Mouse (Mus musculus) C2C12 (cell line): ENCODE data around the gene Il7r. TPM values are rescaled to one million over a fixed set of nuclear protein-coding genes. Genes with fewer than 3 reads are reported as not detected.

ENCODE experiments used
- H3K27me3 ChIP-seq: one replicate; pipeline ENCODE4 v1.6.1; 2011; ENCODE audit not compliant: control insufficient read depth, insufficient read depth, insufficient read length
- H3K36me3 ChIP-seq: one replicate; pipeline ENCODE4 v1.6.1; 2011; ENCODE audit not compliant: control insufficient read depth, insufficient read depth
- H3K4me3 ChIP-seq: one replicate; pipeline ENCODE4 v1.5.1; 2011; ENCODE audit warnings: mild to moderate bottlenecking, control low read depth; ENCODE audit not compliant: poor library complexity, insufficient read depth, severe bottlenecking
- H3K79me2 ChIP-seq: one replicate; pipeline ENCODE4 v1.6.1; 2011; ENCODE audit not compliant: control insufficient read depth, insufficient read depth
- H3K79me3 ChIP-seq: one replicate; pipeline ENCODE4 v1.6.1; 2011; ENCODE audit warnings: low read depth, control low read depth
- H3ac ChIP-seq: one replicate; pipeline ENCODE3; 2011; ENCODE audit warnings: low read depth; ENCODE audit not compliant: control insufficient read depth, insufficient read length
- CEBPB ChIP-seq: IDR thresholded peaks from one replicate; pipeline ENCODE4 v1.6.1; 2011; ENCODE audit warnings: low read depth, mild to moderate bottlenecking, control low read depth, moderate library complexity
- CTCF ChIP-seq: IDR thresholded peaks from one replicate; pipeline ENCODE4 v1.5.1; 2011; ENCODE audit not compliant: control insufficient read depth, insufficient read depth, insufficient read length
- FOSL1 ChIP-seq: IDR thresholded peaks from one replicate; pipeline ENCODE4 v1.8.0; 2011; ENCODE audit warnings: mild to moderate bottlenecking, low read length; ENCODE audit not compliant: poor library complexity, insufficient read depth, severe bottlenecking
- MAX ChIP-seq: IDR thresholded peaks from one replicate; pipeline ENCODE4 v1.6.1; 2011; ENCODE audit warnings: mild to moderate bottlenecking, control low read depth
- MYOD1 ChIP-seq: IDR thresholded peaks from one replicate; pipeline ENCODE4 v1.6.1; 2011; ENCODE audit warnings: low read depth; ENCODE audit not compliant: control insufficient read depth, insufficient read length
- MYOG ChIP-seq: IDR thresholded peaks from one replicate; pipeline ENCODE4 v1.6.1; 2011; ENCODE audit not compliant: control insufficient read depth, insufficient read length; ENCODE audit errors: extremely low read depth
- USF1 ChIP-seq: IDR thresholded peaks from one replicate; pipeline ENCODE4 v1.6.1; 2011; ENCODE audit warnings: low read depth, mild to moderate bottlenecking, control low read depth, moderate library complexity
- long read RNA-seq, 2 experiments: library from polyadenylated mRNA; unstranded; transcript quantifications; one replicate each; pipeline ENCODE4 v2.0.0; 2019 to 2020
- polyA plus RNA-seq: library from polyadenylated mRNA; unstranded; fragments of >200 nt; fragmentation: generic; extraction: Trizol; gene quantifications from one replicate; pipeline ENCODE4 v1.2.1, GENCODE M21; 2012; ENCODE audit warnings: missing spikeins

Il7r gene
- not detected for polyA plus RNA-seq
- long read RNA-seq, experiment 1: 0 reads
- long read RNA-seq, experiment 2: 0 reads

DNA sequence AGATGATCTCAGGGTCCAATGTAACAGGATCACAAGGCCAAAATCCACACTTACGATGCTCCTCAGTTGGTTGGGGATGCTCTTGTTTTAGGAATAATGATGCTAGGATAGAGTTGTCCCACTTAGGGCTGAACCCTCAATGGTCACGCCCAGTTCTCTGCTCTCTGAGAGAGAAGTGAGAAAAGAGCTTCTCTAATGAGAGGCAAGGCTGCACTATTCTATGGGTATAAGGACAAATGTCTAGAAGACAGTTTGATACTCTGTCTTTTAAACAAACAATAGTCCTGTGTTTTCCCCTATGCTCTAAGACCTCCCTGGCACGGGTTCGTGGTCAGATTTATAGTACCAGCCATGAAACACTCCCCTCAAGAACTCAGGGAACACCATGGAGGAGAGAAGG is at the start of gene Il7r:
Gene Il7r, minus strand, starts transcription at position 101 of the 400 bp plus-strand sequence.
- no peaks in the 10 kb centered on the region for H3K79me3 ChIP-seq
- TF ChIP-seq CTCF: no peak
- TF ChIP-seq MYOG: no peak
- no peak for TF ChIP-seq MAX
- no peak for TF ChIP-seq USF1
- no peak for TF ChIP-seq MYOD1
- TF ChIP-seq FOSL1: no peak
- no peak for TF ChIP-seq CEBPB
- no peak within 1 kb of the TSS for H3K4me3 ChIP-seq
- no peaks in the 10 kb centered on the region for H3K79me2 ChIP-seq
- H3K36me3 ChIP-seq: no peaks in the 10 kb centered on the region
- no peaks in the 10 kb centered on the region for H3K27me3 ChIP-seq
- H3ac ChIP-seq: no peak within 1 kb of the TSS

GRCm38 (mm10) chr15:9577303-9577702 is 47.3 kb upstream of the Il7r start:
- Histone ChIP-seq H3ac (no peak overlapping the region), H3K4me3 (no peak overlapping the region), H3K79me3 (no peaks in the 10 kb centered on the region), H3K36me3 (no peaks in the 10 kb centered on the region), H3K27me3 (no peaks in the 10 kb centered on the region), H3K79me2 (no peaks in the 10 kb centered on the region)
- TF ChIP-seq CTCF (no peak), MYOD1 (no peak), MYOG (no peak), CEBPB (no peak), MAX (no peak)

GRCm38 (mm10) chr15:9574796-9575195 is 44.8 kb upstream of the Il7r start:
- H3K79me2 ChIP-seq: no peaks in the 10 kb centered on the region
- no peaks in the 10 kb centered on the region for H3K27me3 ChIP-seq
- no peak overlapping the region for H3ac ChIP-seq
- TF ChIP-seq USF1: no peak
- no peak for TF ChIP-seq MYOD1
- no peak for TF ChIP-seq MAX
- TF ChIP-seq FOSL1: no peak
- TF ChIP-seq CEBPB: no peak
- no peaks in the 10 kb centered on the region for H3K36me3 ChIP-seq
- no peak overlapping the region for H3K4me3 ChIP-seq
- H3K79me3 ChIP-seq: no peaks in the 10 kb centered on the region

- TF ChIP-seq MAX: no peak
- no peak for TF ChIP-seq CEBPB
- no peak for TF ChIP-seq FOSL1
- TF ChIP-seq MYOD1: no peak
- no peak for TF ChIP-seq USF1
- TF ChIP-seq MYOG: no peak
- no peak for TF ChIP-seq CTCF
These were observed 43.4 kb upstream of the Il7r start for GRCm38 (mm10) chr15:9573361-9573760.

GRCm38 (mm10) chr15:9572664-9573063 is 42.7 kb upstream of the Il7r start:
- H3ac ChIP-seq: no peak overlapping the region
- H3K79me2 ChIP-seq: no peaks in the 10 kb centered on the region
- TF ChIP-seq MYOD1: no peak
- no peak for TF ChIP-seq USF1
- TF ChIP-seq CTCF: no peak
- TF ChIP-seq FOSL1: no peak
- H3K27me3 ChIP-seq: no peaks in the 10 kb centered on the region
- no peaks in the 10 kb centered on the region for H3K36me3 ChIP-seq
- no peaks in the 10 kb centered on the region for H3K79me3 ChIP-seq
- H3K4me3 ChIP-seq: no peak overlapping the region

More at GRCm38 (mm10) chr15:9573361-9573760, 43.4 kb upstream of the Il7r start:
- Histone ChIP-seq H3K4me3 (no peak overlapping the region), H3ac (no peak overlapping the region), H3K79me2 (no peaks in the 10 kb centered on the region), H3K27me3 (no peaks in the 10 kb centered on the region), H3K79me3 (no peaks in the 10 kb centered on the region), H3K36me3 (no peaks in the 10 kb centered on the region)

DNA sequence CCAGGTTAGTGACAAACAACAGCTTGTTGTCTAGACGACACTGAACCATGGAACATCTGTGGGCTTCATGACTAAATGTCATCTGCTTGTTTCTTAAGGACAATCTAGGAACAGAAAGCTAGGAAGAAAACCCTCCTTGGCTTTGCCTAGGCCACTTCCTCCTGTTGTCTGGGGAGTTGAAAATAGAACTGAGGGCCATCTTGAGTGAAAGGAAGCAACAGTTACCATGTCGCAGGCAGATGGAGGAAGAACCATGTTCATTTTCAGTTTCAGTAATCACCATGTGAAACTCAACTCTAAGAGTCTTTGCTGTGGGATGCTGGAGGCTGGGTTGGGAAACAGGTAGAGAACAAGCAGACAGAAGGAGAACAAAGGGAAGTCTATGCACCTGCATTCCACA is 41.9 kb upstream of the Il7r start:
- no peaks in the 10 kb centered on the region for H3K79me3 ChIP-seq
- TF ChIP-seq MAX (no peak), CEBPB (no peak), MYOD1 (no peak), FOSL1 (no peak), CTCF (no peak), USF1 (no peak), MYOG (no peak)
- no peaks in the 10 kb centered on the region for H3K79me2 ChIP-seq
- no peak overlapping the region for H3K4me3 ChIP-seq
- no peak overlapping the region for H3ac ChIP-seq
- no peaks in the 10 kb centered on the region for H3K27me3 ChIP-seq
- H3K36me3 ChIP-seq: no peaks in the 10 kb centered on the region
